Mouse (Mus musculus): ENCODE measurements around the gene Gm20908. TPM values are rescaled to one million over a fixed set of nuclear protein-coding genes. Genes with fewer than 3 reads are reported as not detected.

The Gm20908 gene
- polyA plus RNA-seq (2012; rRNA removed): not detected in 2 replicates

DNA sequence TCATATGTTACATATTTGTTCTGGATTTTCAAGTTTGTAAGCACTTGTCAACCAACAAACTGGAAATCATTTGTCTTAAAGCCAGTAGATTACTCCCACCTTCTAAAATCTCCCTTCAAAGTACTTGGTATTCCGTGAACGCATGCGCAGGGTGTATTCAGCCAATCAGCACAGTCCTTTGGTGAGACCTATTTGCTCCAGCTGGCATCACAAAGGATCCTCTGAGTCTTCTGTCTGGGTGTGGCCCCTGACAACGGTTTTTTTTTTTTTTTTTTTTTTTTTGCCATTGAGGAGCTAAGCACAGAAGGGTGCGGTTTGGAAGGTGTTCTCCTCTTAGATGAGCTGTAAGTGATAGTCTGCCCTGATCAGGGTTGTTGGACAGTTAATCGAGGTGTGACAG is at the start of gene Gm20908:
TSS of gene Gm20908 (plus strand) at position 301 of the 400 bp plus-strand sequence.

